Mouse (Mus musculus) sigmoid colon, adult 10 weeks (tissue): ENCODE data around the gene Map3k5. TPM values are rescaled to one million over a fixed set of nuclear protein-coding genes. Genes with fewer than 3 reads are reported as not detected.

Source experiments
- polyA plus RNA-seq: library from polyadenylated mRNA; stranded (reverse); fragments of 350-450 nt; fragmentation: Illumina TruSeq; extraction: RNeasy Lipid Tissue Mini Kit (QIAGEN cat#74804); gene quantifications from one replicate; pipeline ENCODE4 v1.2.3, GENCODE M21; 2014; ENCODE audit warnings: low read depth, low replicate concordance

Map3k5 gene
- 25.9 TPM for polyA plus RNA-seq

DNA sequence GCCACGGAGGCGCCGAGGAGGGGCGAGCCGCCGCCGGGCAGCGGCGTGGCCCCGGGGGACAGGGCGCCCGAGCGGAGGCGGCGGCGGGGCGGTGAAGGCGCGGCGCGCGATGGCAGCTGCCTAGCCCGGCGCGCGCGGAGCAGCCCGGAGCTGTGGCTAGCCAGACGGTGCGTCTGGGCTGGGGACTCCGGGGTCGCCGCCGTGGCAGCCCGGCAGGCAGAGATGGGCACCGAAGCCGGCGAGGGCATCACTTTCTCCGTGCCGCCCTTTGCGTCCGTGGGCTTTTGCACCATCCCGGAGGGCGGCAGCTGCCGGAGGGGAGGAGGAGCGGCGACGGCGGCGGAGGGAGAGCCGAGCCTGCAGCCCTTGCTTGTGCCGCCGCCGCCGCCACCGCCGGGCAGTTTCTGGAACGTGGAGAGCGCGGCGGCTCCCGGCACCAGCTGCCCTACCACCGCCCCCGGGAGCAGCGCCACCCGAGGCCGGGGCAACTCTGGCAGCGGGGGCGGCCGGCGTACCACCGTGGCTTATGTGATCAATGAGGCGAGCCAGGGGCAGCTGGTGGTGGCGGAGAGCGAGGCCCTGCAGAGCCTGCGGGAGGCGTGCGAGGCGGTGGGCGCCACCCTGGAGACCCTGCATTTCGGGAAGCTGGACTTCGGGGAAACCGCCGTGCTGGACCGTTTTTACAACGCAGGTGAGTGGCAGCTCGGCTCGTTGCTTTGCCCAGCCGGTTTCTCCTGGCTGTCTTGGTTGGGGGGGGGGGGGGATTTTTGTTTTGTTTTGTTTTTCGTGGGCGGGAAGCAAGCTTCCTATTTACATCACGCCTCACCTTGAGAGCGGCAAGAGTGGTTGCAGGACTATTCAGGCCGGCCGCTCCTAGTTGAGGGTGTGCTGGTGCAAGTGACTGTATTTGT, at the start of gene Map3k5:
Map3k5 (plus strand) TSS at position 89 of the 911 bp plus-strand sequence.

DNA sequence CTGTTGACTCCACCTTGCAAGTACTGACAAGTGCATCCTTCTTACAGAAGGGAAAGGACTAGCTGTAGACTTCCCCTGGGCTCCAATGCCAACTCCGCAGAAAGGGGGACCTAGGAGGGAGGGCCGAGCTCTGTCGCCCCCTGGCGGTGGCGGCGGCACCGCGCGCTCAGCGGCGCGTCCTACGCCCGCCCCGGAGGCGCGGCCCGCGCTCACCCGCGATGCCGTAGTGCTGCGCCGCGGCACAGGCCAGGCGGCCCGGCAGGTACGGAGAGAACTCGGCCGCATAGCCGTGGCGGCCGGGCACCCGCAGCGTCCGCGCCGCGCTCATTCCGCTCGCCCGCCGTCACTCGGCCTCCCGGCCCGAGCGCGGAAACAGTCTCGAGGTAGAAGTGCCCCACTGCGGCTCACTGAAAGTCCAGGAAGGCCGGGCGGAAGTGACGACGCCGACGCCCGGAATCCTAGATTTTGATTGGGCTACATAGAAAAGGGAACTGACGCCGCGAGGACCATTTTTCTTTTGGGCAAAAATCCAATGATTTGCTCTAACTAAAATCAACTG, 26.9 kb upstream of the Map3k5 start, which contains the start of gene Pex7:
Pex7 (minus strand) TSS at position 444 of the 559 bp plus-strand sequence.

DNA sequence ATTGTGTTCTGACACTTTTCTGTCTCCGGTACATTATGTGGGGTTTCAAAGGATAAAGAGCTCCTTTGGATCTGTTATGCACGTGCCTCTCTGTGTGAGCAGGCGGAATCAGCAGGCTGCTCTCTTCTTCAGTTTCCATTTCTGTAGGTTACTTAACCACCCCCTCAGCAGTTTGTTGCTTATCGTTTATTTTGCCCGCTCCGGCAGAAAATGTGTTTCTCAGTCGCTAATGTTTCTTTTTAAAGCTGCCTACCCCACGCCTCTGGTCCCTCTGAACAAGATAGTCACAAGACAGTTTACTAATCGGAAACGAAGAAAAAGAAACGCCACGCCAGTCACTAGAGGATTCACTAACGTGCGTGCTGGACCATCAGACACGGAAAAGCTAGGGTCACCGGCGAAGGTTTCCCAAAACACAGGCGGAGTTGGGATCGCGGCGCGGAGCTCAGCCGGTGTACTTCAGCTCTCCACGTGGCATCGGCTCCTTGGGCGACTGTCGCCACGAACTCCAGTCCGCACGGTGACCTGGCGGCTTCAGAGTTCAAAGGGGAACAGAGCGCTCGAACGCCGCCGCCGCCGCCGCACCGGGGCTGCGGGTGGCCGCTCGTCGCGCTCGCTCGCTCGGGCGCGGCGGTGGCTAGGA, 214.0 kb downstream of the Map3k5 start, which contains the start of gene Map7:
Map7 (plus strand) TSS at position 342 of the 643 bp plus-strand sequence.

Other genes starting within 250 kb of the Map3k5 start
- gene Il20ra, start 221.9 kb upstream of the Map3k5 start, polyA plus RNA-seq = 0.19 TPM
- gene Slc35d3, start 83.0 kb upstream of the Map3k5 start, polyA plus RNA-seq = 3.7 TPM
- gene Pex7, start 26.8 kb upstream of the Map3k5 start, polyA plus RNA-seq = 28.1 TPM
- 128 TPM for gene Map7, start 214.0 kb downstream of the Map3k5 start, polyA plus RNA-seq